Mouse (Mus musculus) urinary bladder, postnatal 4 days (tissue): ENCODE results near the gene Gm49342.
"Not testable (repeated sequence)": the region's sequence is repeated elsewhere in the genome, so short reads cannot be mapped to it uniquely, and the experiment has no call there.

Experiments used
- DNase-seq, 2 experiments: peaks; one replicate each; pipeline ENCODE4 v3.0.0; 2021 to 2022; ENCODE audit warnings: low spot score in 2 of 2

Gene Gm49342

GRCm38 (mm10) chr14:50936649-50937048, 7.7 kb upstream of the Gm49342 start:
- no peak for DNase-seq

DNA sequence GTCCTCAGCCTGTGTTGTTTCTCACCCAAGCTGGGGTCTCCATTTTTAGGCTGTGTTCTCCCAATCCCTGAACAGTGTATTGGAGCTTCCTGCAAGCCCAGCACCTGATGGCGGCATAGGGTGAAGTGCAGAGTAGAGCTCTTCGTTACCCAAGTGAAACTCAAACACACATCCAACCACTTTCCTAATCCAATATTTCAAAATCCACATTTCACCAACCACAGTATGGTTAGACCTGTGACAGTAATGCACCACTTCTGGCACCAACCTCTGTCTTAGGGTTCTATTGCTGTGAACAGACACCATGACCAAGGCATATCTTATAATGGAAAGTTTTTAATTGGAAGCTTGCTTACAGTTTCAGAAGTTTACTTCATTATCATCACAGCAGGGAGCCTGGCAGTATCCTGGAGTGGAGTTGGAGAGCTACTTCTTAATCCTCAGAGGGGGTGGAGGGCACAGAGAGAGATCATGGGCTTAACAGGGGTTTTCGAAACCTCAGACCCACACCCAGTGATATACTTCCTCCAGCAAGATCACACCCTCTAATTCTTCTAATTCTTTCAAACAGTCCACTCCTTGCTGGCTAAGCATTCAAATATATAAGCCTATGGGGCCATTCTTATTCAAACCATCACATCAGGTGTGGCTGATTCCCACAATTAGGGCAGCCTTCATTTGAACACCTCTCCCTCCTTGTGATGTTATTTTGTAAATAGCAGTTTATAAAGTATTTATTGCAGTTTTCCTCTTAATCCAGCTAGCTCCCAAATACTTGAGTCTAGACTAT, 6.0 kb upstream of the Gm49342 start:
- no peak for DNase-seq

GRCm38 (mm10) chr14:50938940-50939339, 5.4 kb upstream of the Gm49342 start:
- no peak for DNase-seq

GRCm38 (mm10) chr14:50944668-50945033, 334 bp downstream of the Gm49342 start:
- DNase-seq, result not testable (repeated sequence)

GRCm38 (mm10) chr14:50945081-50945480, 764 bp downstream of the Gm49342 start:
- not testable (repeated sequence) for DNase-seq

- not testable (repeated sequence) for DNase-seq
Measured at GRCm38 (mm10) chr14:50945526-50945925, 1.2 kb downstream of the Gm49342 start.

DNA sequence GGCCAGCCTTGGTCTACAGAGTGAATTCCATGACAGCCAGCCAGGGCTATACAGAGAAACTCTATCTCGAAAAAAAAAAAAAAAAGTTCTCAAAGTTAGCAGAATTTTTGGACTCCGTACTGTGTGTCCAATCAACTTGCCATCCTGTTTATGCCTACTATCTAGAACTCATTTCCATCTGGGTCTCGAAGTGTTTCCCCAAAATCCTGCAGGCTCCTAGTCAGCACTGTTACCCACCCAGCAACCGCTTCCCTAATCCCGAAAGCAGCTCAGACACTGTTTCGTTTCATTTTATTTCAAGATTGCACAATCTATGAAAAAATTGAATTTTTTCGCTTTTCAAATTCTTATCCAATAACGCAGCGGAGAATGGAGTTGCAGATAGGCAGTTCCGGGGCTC, 11.2 kb downstream of the Gm49342 start:
- DNase-seq, result no peak

GRCm38 (mm10) chr14:50955942-50956508, 11.7 kb downstream of the Gm49342 start, which contains the start of gene Pnp2:
TSS of gene Pnp2 (plus strand) at chr14:50955992.
- peak in 1 of 2 experiments; percentile 43 for DNase-seq

DNA sequence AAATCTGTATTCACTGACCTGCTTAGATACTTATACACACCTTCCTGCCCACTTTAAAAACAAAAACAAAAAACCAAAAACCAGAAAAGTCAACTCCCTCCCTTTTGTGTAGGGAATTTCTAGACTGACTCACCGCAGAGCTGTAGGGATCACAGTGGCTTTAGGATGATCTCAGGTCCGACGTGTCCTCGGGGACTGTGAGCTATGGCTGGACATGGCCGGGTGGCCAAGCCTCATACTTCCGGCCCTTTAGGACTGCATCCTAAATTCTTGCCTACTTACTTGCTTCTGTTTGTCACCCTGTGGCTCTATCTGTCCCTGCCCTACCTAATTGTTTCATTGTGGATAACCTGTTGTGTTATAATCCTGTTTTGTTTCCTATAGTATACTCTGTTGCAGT, 12.4 kb downstream of the Gm49342 start:
- not testable (repeated sequence) for DNase-seq

- DNase-seq, result not testable (repeated sequence)
Measured at GRCm38 (mm10) chr14:50957146-50957545, 12.8 kb downstream of the Gm49342 start.

GRCm38 (mm10) chr14:50958289-50958995, 14.1 kb downstream of the Gm49342 start:
- not testable (repeated sequence) for DNase-seq

GRCm38 (mm10) chr14:50968216-50968980, 24.1 kb downstream of the Gm49342 start:
- DNase-seq, result no peak

DNA sequence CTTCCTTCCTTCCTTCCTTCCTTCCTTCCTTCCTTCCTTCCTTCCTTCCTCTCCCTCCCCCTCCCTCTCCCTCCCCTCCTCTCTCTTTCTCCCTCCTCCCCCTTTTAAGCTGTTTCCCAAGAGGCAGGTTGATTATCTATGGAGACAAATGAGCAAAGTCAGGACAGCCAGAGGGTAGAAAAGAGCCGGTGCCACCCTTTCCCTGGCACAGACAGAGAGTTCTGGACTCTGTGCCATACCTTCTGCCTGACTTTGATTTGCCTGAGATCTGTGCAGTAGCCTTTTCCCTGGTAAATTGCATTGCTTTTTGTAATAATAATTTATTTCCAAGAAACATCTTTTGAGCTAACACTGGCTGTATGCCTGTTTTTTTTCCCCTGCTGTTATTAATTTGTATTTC, 24.7 kb downstream of the Gm49342 start:
- DNase-seq, result no peak

DNA sequence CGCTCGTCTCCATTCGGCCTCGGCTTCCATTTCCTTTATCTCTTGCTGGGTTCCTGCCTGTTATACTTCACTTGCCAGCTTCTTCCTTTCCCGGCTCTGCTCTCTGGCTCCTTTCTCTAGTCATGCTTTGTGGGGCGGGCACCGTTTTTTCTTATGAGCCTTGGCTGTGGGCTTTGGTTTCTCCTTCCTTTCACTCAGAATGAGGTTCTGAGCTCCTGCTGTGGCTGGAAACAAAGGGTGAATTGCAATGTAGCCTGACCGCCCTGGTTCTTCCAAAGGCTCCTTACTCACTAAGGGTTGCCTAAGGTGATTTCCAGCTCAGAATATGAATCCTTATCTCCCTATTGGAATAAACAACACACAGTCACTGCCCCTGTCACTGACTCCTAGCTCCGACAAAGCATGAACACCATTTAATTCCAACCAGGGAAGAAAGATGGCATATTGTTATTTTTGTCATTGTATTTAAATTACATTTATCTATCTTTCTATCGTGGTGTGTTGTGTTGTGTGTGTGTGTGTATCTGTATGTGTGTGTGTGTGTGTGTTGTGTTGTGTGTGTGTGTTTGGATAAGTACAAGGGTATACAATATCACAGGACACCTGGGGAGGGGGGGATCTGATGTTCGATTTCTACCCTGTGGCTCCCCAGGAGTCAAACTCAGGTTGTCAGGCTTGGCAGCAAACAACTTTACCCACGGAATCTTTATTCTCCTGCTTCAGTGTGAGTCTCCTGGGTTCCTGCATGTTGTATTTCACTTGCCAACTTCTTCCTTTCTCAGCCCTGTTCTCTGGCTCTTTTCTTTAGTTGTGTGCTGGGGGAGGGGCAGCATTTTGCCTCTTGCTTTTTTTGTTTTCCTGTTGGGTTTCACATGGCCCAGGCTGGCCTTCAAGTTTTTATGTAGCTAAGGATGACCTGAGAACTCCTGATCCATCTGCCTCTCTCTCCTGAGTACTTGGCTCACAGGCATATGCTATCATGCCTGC, 25.5 kb downstream of the Gm49342 start:
- DNase-seq, result no peak

- no peak for DNase-seq
Measured at GRCm38 (mm10) chr14:50970822-50971221, 26.5 kb downstream of the Gm49342 start.

DNA sequence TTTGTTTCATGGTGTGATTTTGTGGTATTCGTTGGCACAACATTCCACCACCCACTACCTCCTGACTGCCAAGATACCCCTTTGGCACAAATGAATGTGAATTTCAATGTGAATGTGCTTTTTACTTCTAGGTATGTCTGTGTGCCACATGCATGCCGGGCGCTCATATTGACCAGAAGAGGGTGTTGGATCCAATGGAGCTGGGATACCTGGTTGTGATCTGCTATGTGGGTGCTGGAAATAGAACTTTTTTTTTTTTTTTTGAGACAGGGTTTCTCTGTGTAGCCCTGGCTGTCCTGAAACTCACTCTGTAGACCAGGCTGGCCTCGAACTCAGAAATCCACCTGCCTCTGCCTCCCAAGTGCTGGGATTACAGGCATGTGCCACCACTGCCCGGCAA, 28.7 kb downstream of the Gm49342 start:
- not testable (repeated sequence) for DNase-seq

DNA sequence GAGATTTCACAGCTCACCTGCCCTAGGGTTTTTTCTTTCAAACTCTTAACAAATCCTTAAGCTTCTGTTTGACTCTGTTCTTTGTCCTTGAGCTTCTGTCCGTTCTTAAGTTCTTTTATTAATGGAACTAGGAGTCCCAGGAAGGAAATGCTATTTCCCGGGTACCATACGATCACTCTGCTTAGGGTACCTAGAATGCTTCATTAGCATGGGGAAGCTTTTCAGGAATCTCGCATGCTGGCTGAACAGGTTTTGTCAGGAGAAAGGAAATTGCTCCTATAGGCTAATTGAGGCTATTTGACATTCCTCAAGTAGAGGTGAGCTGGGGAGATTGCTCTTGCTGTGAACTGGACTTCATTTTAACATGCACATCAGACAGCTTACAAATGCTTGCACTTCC, 29.4 kb downstream of the Gm49342 start:
- no peak for DNase-seq

GRCm38 (mm10) chr14:50975001-50975400, 30.7 kb downstream of the Gm49342 start:
- no peak for DNase-seq

DNA sequence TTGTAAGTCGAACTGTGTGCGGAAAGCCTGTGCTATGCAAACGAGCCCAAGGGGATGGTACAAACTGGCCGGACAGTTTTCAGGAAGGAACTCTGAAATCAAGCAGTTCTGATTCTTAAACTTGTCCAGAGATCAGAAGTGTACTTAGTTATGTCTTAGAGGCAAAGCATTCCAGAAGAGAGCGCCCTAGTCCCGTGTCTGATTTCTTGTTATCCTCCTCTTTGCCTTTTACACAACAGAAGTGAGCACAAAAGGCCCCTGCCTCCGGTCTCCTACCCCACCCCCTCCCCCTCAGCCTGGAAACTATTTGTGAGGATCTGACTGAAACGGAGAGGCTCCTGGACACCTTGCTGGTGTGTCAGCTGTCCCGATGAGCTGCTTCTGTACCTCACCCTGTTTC, 32.4 kb downstream of the Gm49342 start:
- DNase-seq, result no peak

DNA sequence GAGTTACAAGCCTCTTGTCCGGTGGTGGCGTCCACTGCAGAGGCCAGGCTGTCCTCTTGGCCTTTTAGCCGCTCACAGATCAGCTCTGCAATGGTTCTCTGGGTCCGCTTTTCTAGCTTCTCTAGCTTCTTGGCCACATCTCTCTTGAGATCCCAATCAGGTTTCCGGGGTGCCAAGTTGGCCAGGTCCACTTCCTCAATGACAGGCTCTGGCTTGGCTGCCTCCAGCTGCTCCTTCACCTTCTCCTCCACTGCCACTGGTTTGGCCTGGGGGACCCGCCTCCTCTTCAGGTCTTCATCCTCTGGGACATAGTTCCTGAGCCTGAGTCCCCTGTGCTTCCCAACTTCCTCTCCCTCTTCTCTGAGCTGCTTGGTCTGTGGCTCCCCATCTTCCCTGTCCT, 34.1 kb downstream of the Gm49342 start:
- DNase-seq, result not testable (repeated sequence)

GRCm38 (mm10) chr14:50979631-50980030, 35.3 kb downstream of the Gm49342 start:
- no peak for DNase-seq
